Mouse (Mus musculus) layer of hippocampus, adult 8-10 months (tissue): ENCODE results near the gene Slc25a54. TPM values are rescaled to one million over a fixed set of nuclear protein-coding genes. Genes with fewer than 3 reads are reported as not detected.

Experiments
- DNase-seq, 2 experiments: peaks; one replicate each; pipeline ENCODE4 v3.0.0; 2022; ENCODE audit warnings: low spot score in 2 of 2
- total RNA-seq, 4 experiments: library from RNA; stranded (reverse); gene quantifications; 2 replicates each; pipeline ENCODE4 v1.2.4; 2022

The Slc25a54 gene
- not detected for total RNA-seq

- no peak for DNase-seq
Measured at GRCm38 (mm10) chr3:109080169-109080568, at the start of gene Slc25a54. Slc25a54 (plus strand) TSS chr3:109080469.

- no peak for DNase-seq
Measured at GRCm38 (mm10) chr3:109030817-109031216, 49.5 kb upstream of the Slc25a54 start.

- DNase-seq = no peak
Measured at GRCm38 (mm10) chr3:109031626-109032025, 48.6 kb upstream of the Slc25a54 start.

GRCm38 (mm10) chr3:109032306-109032705 lies 48.0 kb upstream of the Slc25a54 start:
- DNase-seq = no peak

GRCm38 (mm10) chr3:109034411-109034810 lies 45.9 kb upstream of the Slc25a54 start:
- no peak for DNase-seq

- DNase-seq = no peak
Measured at GRCm38 (mm10) chr3:109040908-109041307, 39.4 kb upstream of the Slc25a54 start.

- DNase-seq = no peak
Measured at GRCm38 (mm10) chr3:109043395-109043794, 36.9 kb upstream of the Slc25a54 start.

GRCm38 (mm10) chr3:109046428-109046827 lies 33.8 kb upstream of the Slc25a54 start:
- DNase-seq = no peak

GRCm38 (mm10) chr3:109047707-109048283 lies 32.5 kb upstream of the Slc25a54 start:
- DNase-seq = no peak

GRCm38 (mm10) chr3:109051056-109051945 lies 29.0 kb upstream of the Slc25a54 start:
- no peak for DNase-seq

GRCm38 (mm10) chr3:109051946-109052331 lies 28.3 kb upstream of the Slc25a54 start:
- no peak for DNase-seq

- no peak for DNase-seq
Measured at GRCm38 (mm10) chr3:109059903-109060302, 20.4 kb upstream of the Slc25a54 start.

GRCm38 (mm10) chr3:109062391-109062790 lies 17.9 kb upstream of the Slc25a54 start:
- DNase-seq = no peak

GRCm38 (mm10) chr3:109062989-109063388 lies 17.3 kb upstream of the Slc25a54 start:
- peak in 1 of 2 experiments; percentile 10 for DNase-seq

GRCm38 (mm10) chr3:109084418-109084817 lies 4.1 kb downstream of the Slc25a54 start:
- no peak for DNase-seq

- DNase-seq = no peak
Measured at GRCm38 (mm10) chr3:109088460-109088859, 8.2 kb downstream of the Slc25a54 start.

GRCm38 (mm10) chr3:109104702-109105101 lies 24.4 kb downstream of the Slc25a54 start:
- no peak for DNase-seq

- no peak for DNase-seq
Measured at GRCm38 (mm10) chr3:109117136-109117535, 36.9 kb downstream of the Slc25a54 start.

- no peak for DNase-seq
Measured at GRCm38 (mm10) chr3:109119562-109119961, 39.3 kb downstream of the Slc25a54 start.

GRCm38 (mm10) chr3:109119973-109120372 lies 39.7 kb downstream of the Slc25a54 start:
- no peak for DNase-seq

- DNase-seq = no peak
Measured at GRCm38 (mm10) chr3:109122641-109123530, 42.6 kb downstream of the Slc25a54 start, which contains the start of gene Slc25a24. Slc25a24 (plus strand) TSS chr3:109123149.
